20 mouse cellular contexts compared by ENCODE assay signal in the genomic region with DNA sequence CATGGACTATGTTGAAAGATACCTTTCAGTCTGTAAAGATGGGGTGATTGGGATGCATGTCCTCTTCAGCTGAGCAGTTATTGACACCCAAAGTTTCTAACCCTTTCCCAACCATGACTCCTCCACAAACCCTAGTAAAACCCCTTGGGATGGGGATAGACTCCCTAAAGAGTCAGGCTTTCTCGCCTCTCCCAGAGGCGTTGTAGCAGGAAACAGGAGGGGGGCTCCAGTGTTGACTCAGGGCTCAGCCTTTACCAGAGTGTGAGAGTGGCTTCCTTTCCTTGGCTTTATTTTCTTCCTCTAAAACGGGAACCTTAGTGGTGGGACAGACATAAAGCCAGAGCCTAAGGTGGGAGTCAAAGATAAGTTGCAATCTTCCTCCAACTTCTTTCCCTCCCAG. TPM values are rescaled to one million over a fixed set of nuclear protein-coding genes. Genes with fewer than 3 reads are reported as not detected.
A peak's percentile ranks its signal among the peaks of the same experiment; 100 is the strongest.
DNase-seq lines count a peak whose midpoint lies in the region; ATAC-seq and TF ChIP-seq lines count a peak whose summit lies in the region.
"Had no signal": no experiment of that assay in that cellular context is flagged by ENCODE, and none has a peak within 500 bp of the region (broad histone marks: within the 10 kb centered on the region; RNA-seq: fewer than 3 reads in every experiment).

No protein-coding gene starts in this region.

- peak overlapping the region; percentile 93 for H3K4me3 ChIP-seq in forebrain, embryonic 11.5 days (ENCODE audit: low read depth, low read length)
- H3K4me3 ChIP-seq in hindbrain, embryonic 12.5 days: no peak overlapping the region
- H3K4me3 ChIP-seq in midbrain, embryonic 11.5 days (ENCODE audit: low read depth, low read length): peak overlapping the region; percentile 15; the same call in 1 of the 2 replicates
- no peak overlapping the region for H3K4me3 ChIP-seq in intestine, postnatal 0 days (ENCODE audit: low read depth, low read length)
- H3K4me3 ChIP-seq: liver, embryonic 12.5 days; lung, embryonic 15.5 days; myocyte had no signal

- peak; percentile 33 for DNase-seq in embryo, embryonic 9.5 days (ENCODE audit: extremely low spot score)
- DNase-seq in forebrain, embryonic 11.5 days (ENCODE audit: low spot score): peak; percentile 49
- DNase-seq in midbrain, embryonic 11.5 days (ENCODE audit: low spot score, missing footprints): peak; percentile 93
- DNase-seq in lung, postnatal 10 days: no peak
- no peak for DNase-seq in cerebellum, postnatal 14 days
- no peak for DNase-seq in thymus, postnatal 36 days
- DNase-seq: adrenal gland, postnatal 36 days; cerebellum, adult 2 months; gastrocnemius, postnatal 14 days; retina, postnatal 1 day; right cerebral cortex, postnatal 4 days; thymus, postnatal 14 days had no signal

- no peak for ATAC-seq in forebrain, embryonic 11.5 days (replicated peaks; ENCODE audit: low FRiP score)
- no peak for ATAC-seq in hindbrain, embryonic 12.5 days (ENCODE audit: low FRiP score)
- no peak for ATAC-seq in midbrain, embryonic 11.5 days (ENCODE audit: low FRiP score)
- no peak for ATAC-seq in intestine, postnatal 0 days
- ATAC-seq: liver, embryonic 12.5 days had no signal

- peak overlapping the region; percentile 85 for H3K4me2 ChIP-seq in forebrain, embryonic 11.5 days (ENCODE audit: low read depth, low read length, severe bottlenecking)
- peak overlapping the region; percentile 49; the same call in 1 of the 2 replicates for H3K4me2 ChIP-seq in hindbrain, embryonic 12.5 days (replicated peaks)
- peak overlapping the region; percentile 31 for H3K4me2 ChIP-seq in midbrain, embryonic 11.5 days
- H3K4me2 ChIP-seq in intestine, postnatal 0 days (replicated peaks; ENCODE audit: low read depth): no peak overlapping the region
- H3K4me2 ChIP-seq: lung, embryonic 15.5 days had no signal

- TF ChIP-seq CTCF in intestine, postnatal 0 days (IDR thresholded peaks at IDR 0.05; ENCODE audit: low read depth): no peak

- H3K9me3 ChIP-seq in forebrain, embryonic 11.5 days (ENCODE audit: control insufficient read depth, low read length): no peaks in the 10 kb centered on the region
- H3K9me3 ChIP-seq in hindbrain, embryonic 12.5 days (replicated peaks): no peaks in the 10 kb centered on the region
- H3K9me3 ChIP-seq in midbrain, embryonic 11.5 days (ENCODE audit: control insufficient read depth, low read length): no peaks in the 10 kb centered on the region
- H3K9me3 ChIP-seq in intestine, postnatal 0 days (ENCODE audit: control insufficient read depth): no peaks in the 10 kb centered on the region
- H3K9me3 ChIP-seq: liver, embryonic 12.5 days; lung, embryonic 15.5 days had no signal

- 3% methylated on average over 3 of the region's 3 CpGs for WGBS in forebrain, embryonic 11.5 days
- WGBS in hindbrain, embryonic 12.5 days: 3% methylated on average over 3 of the region's 3 CpGs
- 4% methylated on average over 3 of the region's 3 CpGs for WGBS in midbrain, embryonic 11.5 days
- 2% methylated on average over 3 of the region's 3 CpGs for WGBS in intestine, postnatal 0 days

- peaks cover 15% of the 10 kb centered on the region for H3K27me3 ChIP-seq in forebrain, embryonic 11.5 days (ENCODE audit: control insufficient read depth, insufficient read depth, low read length)
- peaks cover 92% of the 10 kb centered on the region for H3K27me3 ChIP-seq in hindbrain, embryonic 12.5 days
- H3K27me3 ChIP-seq in midbrain, embryonic 11.5 days (ENCODE audit: control insufficient read depth, insufficient read depth, low read length): peaks cover 96% of the 10 kb centered on the region
- H3K27me3 ChIP-seq in intestine, postnatal 0 days (replicated peaks; ENCODE audit: control insufficient read depth, insufficient read depth, low read length): peaks cover 91% of the 10 kb centered on the region

- peaks cover 18% of the 10 kb centered on the region for H3K36me3 ChIP-seq in forebrain, embryonic 11.5 days (ENCODE audit: control insufficient read depth, insufficient read depth, low read length)
- no peaks in the 10 kb centered on the region for H3K36me3 ChIP-seq in hindbrain, embryonic 12.5 days
- 0 out of 2 replicates have a peak, but pooled peaks cover 2% of the 10 kb centered on the region for H3K36me3 ChIP-seq in midbrain, embryonic 11.5 days (ENCODE audit: control insufficient read depth, insufficient read depth, low read length)
- H3K36me3 ChIP-seq in intestine, postnatal 0 days (ENCODE audit: control insufficient read depth, insufficient read depth): no peaks in the 10 kb centered on the region
- H3K36me3 ChIP-seq: liver, embryonic 12.5 days; lung, embryonic 15.5 days had no signal

- peaks cover 19% of the 10 kb centered on the region for H3K4me1 ChIP-seq in forebrain, embryonic 11.5 days (replicated peaks; ENCODE audit: control insufficient read depth, insufficient read depth, low read length)
- H3K4me1 ChIP-seq in hindbrain, embryonic 12.5 days: peaks cover 15% of the 10 kb centered on the region
- H3K4me1 ChIP-seq in midbrain, embryonic 11.5 days (ENCODE audit: control insufficient read depth, insufficient read depth, low read length): peaks cover 9% of the 10 kb centered on the region
- H3K4me1 ChIP-seq in intestine, postnatal 0 days (replicated peaks; ENCODE audit: control insufficient read depth, insufficient read depth, low read length): no peaks in the 10 kb centered on the region

- H3K27ac ChIP-seq in forebrain, embryonic 11.5 days (ENCODE audit: low read depth, low read length): peak overlapping the region; percentile 64
- H3K27ac ChIP-seq in hindbrain, embryonic 12.5 days: no peak overlapping the region
- no peak overlapping the region for H3K27ac ChIP-seq in midbrain, embryonic 11.5 days (ENCODE audit: low read depth, low read length)
- H3K27ac ChIP-seq in intestine, postnatal 0 days (ENCODE audit: low read depth, low read length): no peak overlapping the region
- H3K27ac ChIP-seq: kidney, postnatal 0 days; liver, embryonic 12.5 days; lung, embryonic 15.5 days had no signal

- peak overlapping the region; percentile 99 for H3K9ac ChIP-seq in forebrain, embryonic 11.5 days (ENCODE audit: low read length)
- no peak overlapping the region for H3K9ac ChIP-seq in hindbrain, embryonic 12.5 days
- no peak overlapping the region for H3K9ac ChIP-seq in midbrain, embryonic 11.5 days (ENCODE audit: low read length)
- H3K9ac ChIP-seq in intestine, postnatal 0 days (ENCODE audit: low read depth, low read length): no peak overlapping the region
- H3K9ac ChIP-seq: liver, embryonic 12.5 days; lung, embryonic 15.5 days had no signal

RNA-seq across cellular contexts. Expression of a gene that starts 19.5 kb away (rescaled TPM):
- polyA plus RNA-seq in forebrain, embryonic 11.5 days (2014; fragmentation: Nextera tagmentation; extraction: Ambion mirVana): 175 and 195 TPM in 2 replicates
- polyA plus RNA-seq in hindbrain, embryonic 12.5 days (2016; fragmentation: Nextera tagmentation; extraction: Ambion mirVana): 31.0 and 31.2 TPM in 2 replicates
- polyA plus RNA-seq in midbrain, embryonic 11.5 days (2014; fragmentation: Nextera tagmentation; extraction: Ambion mirVana): 55.5 and 61.5 TPM in 2 replicates
- polyA plus RNA-seq in intestine, postnatal 0 days (2015; fragmentation: Nextera tagmentation; extraction: Ambion mirVana): not detected in 2 replicates
- polyA plus RNA-seq: heart, postnatal 0 days; intestine, embryonic 14.5 days; lung, embryonic 15.5 days had no signal

Comparison
In these comparisons a context has a peak if more than half of its experiments do, and no peak if none do; other contexts are left out.
1. DNase-seq: peak in embryo, embryonic 9.5 days (single experiment), forebrain, embryonic 11.5 days (single experiment) and midbrain, embryonic 11.5 days (single experiment); none in lung, postnatal 10 days (single experiment), cerebellum, postnatal 14 days (0 of 2) and thymus, postnatal 36 days (0 of 2).
2. H3K4me3 ChIP-seq: peak in forebrain, embryonic 11.5 days (single experiment) and midbrain, embryonic 11.5 days (single experiment); none in hindbrain, embryonic 12.5 days (single experiment) and intestine, postnatal 0 days (single experiment).
3. RNA of a gene that starts 19.5 kb away (polyA plus RNA-seq): 175 to 195 TPM in forebrain, embryonic 11.5 days, 55.5 to 61.5 TPM in midbrain, embryonic 11.5 days and 31.0 to 31.2 TPM in hindbrain, embryonic 12.5 days; not detected in intestine, postnatal 0 days; every median in the first group is over 10 times any median in the second.